Mouse (Mus musculus) thymus, postnatal 25 days (tissue): ENCODE data around the gene Setd4.
"Not testable (repeated sequence)": the region's sequence is repeated elsewhere in the genome, so short reads cannot be mapped to it uniquely, and the experiment has no call there.

Source experiments
- DNase-seq: peaks from one replicate; pipeline ENCODE4 v3.0.0; 2022

Gene Setd4

DNA sequence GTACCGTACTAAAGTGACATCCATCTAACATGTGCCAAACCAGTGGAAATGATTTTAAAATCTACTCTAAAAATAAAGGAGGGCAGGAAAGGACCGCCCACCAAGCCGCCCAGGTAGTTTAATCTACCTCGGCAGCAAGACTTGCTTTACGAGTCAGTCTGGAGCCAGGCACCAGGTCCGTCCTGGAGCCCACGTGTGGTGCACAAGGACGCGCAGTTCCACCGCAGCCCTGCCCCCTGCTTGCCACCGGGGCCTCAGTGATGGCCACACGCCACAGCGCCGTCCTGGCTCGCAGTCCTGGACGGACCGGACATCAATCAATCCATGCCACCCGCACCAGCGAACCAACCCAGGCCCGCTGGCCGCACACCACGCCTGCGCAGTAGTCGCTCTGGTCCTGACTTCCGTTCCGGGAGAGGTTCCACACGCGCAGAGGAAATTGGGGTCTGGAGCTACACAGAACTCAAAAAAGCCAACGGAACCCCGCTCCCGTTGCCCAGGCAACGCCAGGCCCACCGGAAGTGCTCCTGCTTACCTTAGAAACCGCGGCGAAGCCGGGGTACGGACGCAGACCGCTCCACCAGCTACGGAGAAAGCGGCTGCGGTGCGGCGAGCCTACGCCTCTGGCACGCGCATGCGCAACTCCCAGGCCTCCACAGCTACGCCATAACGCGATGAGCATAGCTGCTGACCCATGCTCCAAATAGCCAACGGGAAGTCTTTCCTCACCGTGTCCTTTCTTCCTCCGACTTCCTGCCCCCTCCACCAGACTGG is at the start of gene Setd4:
Gene Setd4, minus strand, starts transcription at position 625 of the 774 bp plus-strand sequence.
- DNase-seq = peak; percentile 86

DNA sequence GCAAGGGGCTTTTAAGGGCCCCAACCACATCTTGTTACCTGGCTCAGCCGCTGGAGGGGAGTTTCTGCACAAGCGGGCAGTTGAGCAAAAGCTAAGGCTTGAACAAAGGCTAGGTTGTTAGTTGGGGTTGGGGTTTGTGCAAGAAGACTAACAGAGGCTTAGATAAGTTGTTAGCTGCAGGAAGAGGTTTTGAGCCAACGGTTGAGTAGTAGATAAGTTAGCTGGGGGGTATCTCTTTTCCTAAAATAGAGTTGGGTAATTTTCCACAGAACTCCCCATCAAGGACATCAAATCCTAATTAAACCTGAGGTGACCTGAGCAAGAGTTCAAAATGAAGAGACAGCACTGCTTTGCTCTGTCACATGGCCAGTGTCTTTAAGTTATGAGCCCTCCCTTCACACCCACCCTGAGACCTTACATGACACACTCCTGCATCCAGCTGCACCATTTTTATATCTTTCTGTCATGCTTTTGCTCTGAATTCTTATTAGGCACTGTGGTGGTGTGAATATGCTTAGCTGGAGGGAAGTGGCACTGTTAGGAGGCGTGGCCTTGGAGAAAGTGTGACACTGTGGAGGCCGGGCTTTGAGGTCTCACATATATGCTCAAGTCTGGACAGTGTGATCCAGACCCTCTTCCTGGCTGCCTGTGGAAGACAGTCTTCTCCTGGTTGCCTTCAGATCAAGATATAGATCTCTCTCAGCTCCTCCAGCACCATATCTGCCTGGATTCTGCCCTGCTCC is 44.7 kb upstream of the Setd4 start:
- DNase-seq = no peak

DNA sequence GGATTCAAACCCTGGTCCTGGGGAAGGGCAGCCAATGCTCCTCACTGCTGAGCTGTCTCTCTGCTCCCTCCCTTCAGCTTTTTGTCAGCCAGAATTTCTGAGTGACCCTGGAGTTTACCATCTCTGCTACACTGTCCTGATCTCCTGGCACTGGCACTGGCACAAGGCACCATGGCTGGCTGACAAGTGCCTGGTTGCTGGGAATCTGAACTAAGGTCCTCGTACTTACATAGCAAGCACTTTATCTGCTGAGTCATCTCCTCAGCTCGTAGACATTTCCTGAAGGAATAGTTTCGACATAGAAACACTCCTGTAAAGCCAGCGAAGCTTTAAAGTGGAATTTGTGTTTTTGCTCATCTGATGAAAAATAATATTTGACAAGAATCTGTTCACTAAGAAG is 40.1 kb upstream of the Setd4 start:
- DNase-seq = no peak

DNA sequence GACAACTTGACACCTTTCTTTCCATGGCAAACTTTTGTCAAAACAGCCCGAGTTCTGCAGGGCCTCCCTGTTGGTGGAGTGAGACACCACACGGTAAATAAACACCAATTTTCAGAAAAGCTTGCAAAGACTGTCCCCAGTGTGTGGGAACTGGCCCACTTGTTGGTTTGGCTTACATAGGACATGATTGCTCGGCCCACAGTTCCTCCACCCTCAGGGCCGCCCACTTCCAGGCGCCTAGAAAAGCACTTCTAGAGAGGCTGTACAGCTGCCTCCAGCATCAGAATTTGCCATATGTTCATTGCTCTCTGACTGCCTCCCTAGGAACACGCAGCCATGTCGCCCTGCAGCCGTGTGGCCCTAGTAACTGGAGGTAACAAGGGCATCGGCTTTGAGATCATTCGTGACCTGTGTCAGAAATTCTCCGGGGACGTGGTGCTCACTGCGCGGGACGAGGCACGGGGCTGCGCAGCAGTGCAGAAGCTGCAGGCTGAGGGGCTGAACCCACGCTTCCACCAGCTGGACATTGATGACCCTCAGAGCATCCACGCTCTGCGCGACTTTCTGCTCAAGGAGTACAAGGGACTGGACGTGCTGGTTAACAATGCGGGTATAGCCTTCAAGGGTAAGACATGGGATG is 24.0 kb upstream of the Setd4 start, which contains the start of gene Gm5678:
Gene Gm5678, plus strand, starts transcription at position 337 of the 640 bp plus-strand sequence.
- DNase-seq = no peak

DNA sequence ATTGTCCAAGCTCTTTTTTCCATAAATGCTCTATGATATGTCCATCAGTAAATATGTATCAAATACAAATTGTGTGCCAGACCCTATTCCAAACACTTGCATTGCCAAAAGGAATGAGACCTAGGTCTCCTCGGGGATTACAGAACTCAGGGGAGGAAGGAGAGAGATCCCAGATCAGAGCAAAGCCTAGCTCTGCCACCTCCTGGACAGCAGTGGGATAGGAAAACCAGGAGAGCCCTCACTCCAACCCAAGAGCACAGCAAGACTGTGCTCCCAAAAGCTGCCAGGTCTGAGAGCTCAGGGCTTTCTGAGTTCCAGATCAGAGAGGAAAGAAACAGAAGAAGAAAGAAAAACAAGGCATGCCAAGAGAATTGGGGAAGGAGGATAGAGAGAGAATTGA is 22.9 kb upstream of the Setd4 start:
- DNase-seq = no peak

DNA sequence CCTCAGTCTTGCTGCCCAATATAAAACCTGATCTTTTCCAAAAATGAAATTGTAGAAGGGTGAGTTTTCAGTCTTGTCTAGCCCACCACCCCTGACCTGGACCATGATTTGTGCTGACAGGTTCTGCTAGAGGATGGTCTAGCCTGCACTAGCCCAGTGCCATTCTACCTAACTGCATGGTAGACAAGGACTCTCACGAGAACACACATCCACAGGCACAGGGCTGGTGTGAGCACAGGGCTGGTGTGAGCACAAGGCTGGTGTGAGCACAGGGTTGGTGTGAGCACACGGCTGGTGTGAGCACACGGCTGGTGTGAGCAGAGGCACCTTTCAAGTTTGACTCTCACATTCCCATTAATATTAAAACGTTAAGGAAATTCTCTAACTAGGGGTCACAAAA is 20.8 kb upstream of the Setd4 start:
- DNase-seq = no peak

DNA sequence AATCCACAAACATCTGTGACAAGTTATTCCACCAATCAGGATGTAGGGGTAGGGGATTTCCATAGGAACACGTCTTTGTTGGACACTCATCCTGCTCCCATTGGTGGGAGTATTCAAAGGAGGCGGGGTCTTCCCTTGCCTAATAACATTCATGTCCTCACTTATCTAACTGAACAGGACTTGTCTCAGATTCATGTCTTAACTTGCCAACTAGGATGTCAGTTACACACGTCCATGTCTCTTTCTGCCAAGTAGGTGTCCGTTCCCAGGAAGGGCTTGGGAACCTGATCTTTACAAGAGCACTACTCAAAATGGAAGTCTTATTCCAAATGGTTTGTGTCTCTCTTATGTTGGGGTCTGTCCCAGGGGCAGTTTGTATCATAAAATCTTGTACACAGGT is 19.9 kb upstream of the Setd4 start:
- DNase-seq = not testable (repeated sequence)

DNA sequence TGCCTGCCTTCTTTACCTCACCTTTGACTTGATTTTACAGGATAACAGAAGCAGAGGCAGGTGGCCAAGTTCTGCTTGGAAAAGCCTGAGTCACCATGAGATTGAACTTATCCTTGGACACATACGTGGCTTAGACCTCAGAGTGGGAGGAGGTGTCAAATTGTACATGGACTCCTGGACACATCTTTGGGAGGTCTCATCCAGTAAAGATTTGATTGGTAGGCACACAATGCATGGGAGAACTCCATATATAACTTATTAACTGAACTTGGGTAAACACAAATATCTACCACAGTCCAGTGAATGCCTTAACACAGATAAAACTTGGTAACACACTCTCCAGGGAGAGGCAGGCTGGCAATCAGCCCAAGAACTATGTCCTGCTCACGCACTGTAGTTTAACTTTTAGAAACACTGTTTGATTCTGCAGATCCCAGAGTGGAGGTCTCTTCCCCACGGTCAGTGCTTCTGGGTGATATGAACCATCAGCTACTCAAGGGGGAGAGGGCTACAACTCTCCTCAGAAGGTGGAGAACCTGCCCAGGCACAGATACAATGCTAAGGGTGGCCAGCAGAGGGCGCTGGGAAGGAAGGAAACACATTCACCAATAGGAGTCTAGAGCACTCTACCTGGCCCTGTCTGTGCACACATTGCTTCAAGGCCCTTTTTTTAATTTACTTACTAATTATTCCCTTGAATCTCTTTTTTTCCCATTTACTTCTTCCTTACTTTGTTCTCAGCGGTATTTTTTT is 11.4 kb upstream of the Setd4 start:
- peak; percentile 84 for DNase-seq

DNA sequence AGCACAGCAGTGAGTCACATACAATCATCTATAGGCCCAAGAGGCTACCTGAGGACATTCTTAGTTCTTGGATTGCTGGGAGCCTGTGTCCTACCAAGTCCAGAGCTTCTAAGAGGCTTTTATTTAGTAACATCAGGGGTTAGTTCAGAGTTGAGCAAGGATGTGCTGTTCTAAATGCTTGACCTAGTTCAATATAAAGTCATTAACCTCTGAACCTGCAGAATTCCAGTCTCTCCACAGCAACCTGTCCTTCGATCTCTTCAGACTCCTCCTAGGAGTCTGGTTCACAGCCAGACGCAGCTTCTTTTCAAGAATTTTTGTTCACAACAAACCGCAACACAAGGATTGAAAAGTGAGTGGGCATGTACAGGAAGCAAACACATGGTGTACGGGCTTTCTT is 7.1 kb upstream of the Setd4 start:
- DNase-seq = no peak

DNA sequence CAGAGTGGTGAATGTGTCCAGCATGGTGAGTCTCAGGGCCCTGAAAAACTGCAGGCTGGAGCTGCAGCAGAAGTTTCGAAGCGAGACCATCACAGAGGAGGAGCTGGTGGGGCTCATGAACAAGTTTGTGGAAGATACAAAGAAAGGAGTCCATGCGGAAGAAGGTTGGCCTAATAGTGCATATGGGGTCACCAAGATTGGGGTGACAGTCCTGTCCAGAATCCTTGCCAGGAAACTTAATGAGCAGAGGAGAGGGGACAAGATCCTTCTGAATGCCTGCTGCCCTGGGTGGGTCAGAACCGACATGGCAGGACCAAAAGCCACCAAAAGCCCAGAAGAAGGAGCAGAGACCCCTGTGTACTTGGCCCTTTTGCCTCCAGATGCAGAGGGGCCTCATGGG is 5.9 kb upstream of the Setd4 start:
- no peak for DNase-seq

DNA sequence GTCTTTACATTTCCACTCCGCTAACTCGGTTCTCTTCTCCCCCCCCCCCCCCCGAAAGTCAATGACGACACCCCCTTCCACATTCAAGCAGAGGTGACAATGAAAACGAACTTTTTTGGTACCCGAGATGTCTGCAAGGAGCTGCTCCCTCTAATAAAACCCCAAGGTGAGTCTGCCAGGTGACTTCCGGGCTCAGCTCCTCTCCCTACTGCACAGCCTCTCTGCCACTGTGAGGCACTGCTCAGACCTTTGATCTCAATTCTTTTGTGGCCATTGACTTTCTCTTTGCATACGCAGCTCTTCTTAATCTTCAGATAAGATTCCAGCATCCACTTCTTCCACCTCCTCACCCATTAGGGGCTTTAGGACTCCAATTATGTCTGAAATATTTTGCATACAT is 4.9 kb upstream of the Setd4 start:
- DNase-seq = no peak

DNA sequence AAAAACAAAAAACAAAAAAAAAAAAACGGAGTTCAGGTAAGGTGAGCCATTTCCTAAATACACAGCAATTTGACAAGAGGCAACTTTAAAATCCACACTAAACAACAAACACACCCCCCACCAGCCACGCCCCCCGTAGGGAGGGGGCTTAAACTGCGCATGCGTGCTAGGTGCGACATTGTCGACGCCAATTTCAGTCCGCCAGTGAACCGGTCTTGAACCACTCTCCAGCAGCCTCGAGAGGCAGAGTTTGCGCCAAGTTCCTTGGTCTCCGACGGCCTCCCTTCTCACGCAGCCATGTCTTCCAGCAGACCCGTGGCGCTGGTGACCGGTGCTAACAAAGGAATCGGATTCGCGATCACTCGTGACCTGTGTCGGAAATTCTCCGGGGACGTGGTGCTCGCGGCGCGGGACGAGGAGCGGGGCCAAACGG is 3.8 kb upstream of the Setd4 start:
- DNase-seq = peak; percentile 93

DNA sequence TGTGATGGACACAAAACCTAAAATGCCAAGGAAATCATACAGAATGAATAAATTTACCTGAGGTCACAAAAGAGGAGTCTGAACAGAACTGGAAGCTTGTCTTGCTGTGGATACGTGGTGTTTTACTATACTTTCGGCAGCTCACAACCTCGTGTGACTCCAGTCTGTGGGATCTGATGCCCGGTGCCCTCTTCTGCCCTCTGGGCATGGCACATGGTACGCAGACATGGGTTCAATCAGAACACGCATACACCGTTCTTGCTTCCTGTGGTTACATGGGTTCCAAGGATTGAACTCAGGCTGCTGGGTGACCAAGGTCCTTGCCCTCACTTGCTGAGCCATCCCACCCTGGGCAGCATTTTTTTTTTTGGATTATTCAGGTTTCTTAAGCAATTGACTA is 2.3 kb upstream of the Setd4 start:
- DNase-seq = no peak

DNA sequence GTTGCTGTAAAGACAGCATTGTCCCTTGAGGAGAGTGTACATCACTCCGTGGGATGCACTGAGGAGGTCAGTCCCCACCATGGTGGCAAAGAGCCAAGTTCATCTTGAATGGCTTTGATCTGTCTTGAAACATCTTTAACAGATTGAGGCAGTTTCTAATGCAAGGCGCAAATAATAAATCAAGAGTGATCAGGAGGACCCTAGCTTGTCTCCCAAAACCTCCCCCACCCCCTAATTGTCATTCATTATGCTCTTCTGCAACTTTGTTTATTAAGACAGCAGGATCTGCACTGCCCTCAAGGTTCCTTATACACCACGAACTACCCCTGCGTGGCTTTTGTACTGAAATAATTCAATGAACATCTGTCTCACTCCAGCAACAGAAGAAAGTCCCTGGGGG is 1.7 kb upstream of the Setd4 start, which contains the start of gene Cbr1:
Gene Cbr1, plus strand, starts transcription at position 301 of the 400 bp plus-strand sequence.
- DNase-seq = no peak

DNA sequence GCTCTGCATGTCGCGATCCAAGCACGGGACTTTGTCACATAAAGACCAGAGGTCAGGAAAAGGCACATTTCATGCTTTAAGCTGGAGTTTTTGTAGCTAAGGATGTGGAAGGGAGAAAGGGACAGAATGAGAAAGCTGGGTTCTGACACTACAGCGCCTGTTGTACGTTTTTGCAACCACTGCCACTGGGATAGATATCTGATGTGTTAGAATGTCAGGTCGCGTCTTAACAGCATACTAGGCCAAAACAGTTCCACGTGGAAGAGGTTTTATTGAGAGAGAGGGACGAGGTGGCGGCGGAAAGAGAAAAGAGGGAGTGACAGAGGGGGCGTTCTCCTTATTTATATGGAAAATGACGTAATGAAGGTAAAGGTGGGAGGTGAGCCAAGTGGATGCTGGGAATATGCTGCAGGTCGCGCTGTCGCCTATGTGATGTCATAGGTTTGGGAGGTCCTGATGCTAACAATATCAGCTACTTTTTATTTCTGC is 662 bp upstream of the Setd4 start:
- no peak for DNase-seq

DNA sequence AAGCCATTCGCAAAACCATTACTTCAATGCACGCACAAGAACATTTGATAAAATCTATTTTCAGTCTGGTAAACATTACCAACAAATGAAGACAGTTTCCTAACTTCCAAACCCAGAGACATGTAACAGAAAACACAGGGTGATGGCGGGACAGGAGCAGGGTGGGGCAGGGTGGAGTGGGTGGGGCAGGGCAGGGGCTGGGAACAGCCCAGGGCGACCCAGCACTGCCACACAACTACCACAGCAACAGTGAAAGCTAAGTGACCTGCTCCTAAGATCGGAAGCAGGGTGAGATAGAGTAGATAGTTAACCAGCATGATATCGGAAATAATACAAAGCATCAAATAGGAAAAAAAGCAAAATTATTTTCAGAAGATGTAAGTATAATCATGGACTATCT is 4.4 kb downstream of the Setd4 start:
- no peak for DNase-seq

DNA sequence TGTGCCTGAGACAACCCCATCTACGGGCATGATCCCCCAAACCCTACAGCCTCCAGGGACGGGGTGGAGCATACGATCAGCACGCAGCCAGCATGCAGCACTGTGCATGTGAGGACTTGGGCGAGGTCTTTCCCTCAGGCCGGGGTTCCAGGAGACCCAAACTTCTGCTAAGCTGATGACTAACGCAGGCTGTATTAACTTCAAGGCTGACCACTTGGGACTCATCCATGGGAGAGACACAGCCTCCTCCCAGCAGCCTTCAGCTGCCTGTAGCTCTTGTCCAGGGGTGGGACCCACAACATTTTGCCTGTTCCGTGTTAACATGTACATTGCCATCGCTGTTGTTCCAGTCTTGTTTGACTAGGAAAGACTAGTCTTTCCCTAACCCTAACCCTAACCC is 6.3 kb downstream of the Setd4 start:
- DNase-seq = no peak

DNA sequence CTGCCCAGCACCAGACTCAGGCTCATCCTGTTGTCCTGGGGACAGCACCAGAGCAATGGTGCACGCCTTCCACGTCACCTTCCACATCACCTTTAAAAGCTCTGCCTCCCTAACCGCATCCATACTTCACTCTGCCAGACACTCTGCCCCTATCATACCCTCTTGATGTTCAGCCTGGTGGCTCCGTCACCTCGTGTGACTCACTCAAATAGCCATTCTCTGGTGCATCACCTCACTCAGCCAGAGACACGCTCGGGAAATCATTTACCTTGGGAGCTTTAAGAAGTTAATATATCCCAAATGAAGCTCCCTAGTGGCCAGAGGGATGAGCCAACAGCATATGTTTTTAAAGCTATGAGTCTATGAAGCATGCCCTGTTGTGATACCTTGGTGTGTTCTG is 7.1 kb downstream of the Setd4 start:
- DNase-seq = no peak

DNA sequence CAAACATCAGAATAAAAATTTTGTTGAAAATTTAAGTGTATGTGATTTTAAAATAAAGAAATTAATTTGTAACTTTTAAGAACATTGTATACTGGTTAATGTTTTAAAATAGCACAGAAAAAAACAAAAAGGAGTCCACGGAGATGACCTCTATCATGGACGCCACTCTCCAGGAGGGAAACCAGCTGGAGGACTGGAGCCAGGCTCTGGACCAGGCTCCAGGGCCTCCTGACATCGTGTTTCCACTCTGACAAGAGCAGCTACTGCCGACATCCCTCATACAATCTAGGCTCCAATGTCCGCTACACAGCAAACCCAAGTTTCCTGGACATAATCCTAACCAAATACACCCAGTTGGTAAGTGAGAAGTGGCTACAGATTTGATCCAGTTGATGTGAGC is 8.1 kb downstream of the Setd4 start:
- no peak for DNase-seq

DNA sequence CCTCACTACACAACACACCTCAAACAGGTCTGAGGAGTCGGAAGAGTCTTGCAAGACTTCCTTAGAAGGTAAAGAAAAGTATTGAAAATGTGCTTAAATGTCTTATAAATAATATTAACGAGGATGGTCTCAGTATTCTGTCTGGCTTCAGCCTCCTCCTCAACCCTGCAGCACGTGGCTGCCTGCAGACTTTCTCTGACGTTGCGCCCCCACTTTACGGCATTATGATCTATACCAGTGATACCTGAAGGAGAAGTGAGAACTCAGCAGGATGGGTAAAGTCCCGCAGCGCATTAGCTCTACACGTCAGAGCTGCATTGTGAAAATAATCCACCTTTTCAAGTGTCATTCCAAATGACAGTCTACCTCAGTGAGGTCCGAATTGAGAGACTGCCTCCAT is 9.4 kb downstream of the Setd4 start:
- DNase-seq = no peak

DNA sequence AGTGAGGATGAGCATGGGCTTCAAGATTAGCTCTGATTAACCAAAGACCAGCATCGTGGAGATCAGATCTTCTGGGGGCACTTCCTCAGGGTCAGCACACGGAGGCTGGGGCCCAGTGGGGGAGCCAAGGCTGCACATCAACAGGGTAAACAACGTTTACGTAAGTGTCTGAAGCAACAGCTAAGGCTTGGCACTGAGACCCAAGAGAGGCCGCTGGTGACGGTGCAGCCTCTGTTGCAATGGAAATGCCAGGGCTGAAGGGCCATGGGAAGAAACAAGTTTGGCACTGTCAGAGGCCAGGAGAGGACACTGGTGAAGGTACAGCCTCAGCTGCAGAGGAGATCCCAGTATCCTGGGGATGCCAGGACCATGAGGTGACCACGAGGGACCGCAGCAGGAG is 10.5 kb downstream of the Setd4 start:
- no peak for DNase-seq

DNA sequence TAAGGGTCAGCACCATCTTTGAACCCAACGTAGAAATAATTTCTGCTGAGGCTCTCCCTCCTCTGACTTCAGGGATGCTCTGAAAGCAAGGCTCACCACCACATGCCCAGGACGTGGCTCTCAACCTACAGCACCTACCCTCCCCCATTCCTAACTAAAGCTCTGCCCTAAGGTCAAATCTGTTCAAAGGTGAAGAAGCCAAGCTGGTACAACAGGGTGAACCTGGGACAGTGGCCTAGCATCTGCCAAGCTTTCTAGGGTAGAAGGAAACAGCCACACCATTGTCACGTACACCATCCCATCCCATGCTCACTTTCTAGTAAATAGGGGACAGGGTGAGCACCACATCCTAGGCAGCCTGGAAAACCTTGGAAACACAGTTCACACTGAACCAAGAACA is 11.2 kb downstream of the Setd4 start:
- DNase-seq = no peak
